8 mouse cellular contexts compared by ENCODE assay signal in genomic region chr17:24415011-24415410, GRCm38 (mm10). TPM values are rescaled to one million over a fixed set of nuclear protein-coding genes. Genes with fewer than 3 reads are reported as not detected.
DNase-seq lines count a peak whose midpoint lies in the region; ATAC-seq and TF ChIP-seq lines count a peak whose summit lies in the region.

No protein-coding gene starts in this region.

- H3K4me1 ChIP-seq in lung, embryonic 15.5 days: peaks cover 31% of the 10 kb centered on the region
- H3K4me1 ChIP-seq in embryonic fibroblast, embryonic 13.5 days (ENCODE audit: control insufficient read depth, insufficient read depth, low read length): peaks cover 10% of the 10 kb centered on the region; the same call in 1 of the 2 replicates
- H3K4me1 ChIP-seq in limb, embryonic 12.5 days (replicated peaks): peaks cover 24% of the 10 kb centered on the region
- H3K4me1 ChIP-seq in olfactory bulb, adult 2 months (ENCODE audit: control insufficient read depth, insufficient read depth, low read length): peaks cover 8% of the 10 kb centered on the region

- peak; percentile 15; the same call in 1 of the 2 replicates for ATAC-seq in lung, embryonic 15.5 days (ENCODE audit: borderline replicate concordance, extremely low read depth, low FRiP score, low TSS enrichment)
- ATAC-seq in limb, embryonic 12.5 days (ENCODE audit: insufficient number of reproducible peaks, insufficient read depth, low FRiP score, low TSS enrichment, low read depth): no peak; the same call in 1 of the 2 replicates

- no peak for TF ChIP-seq POLR2A in embryonic fibroblast, embryonic 13.5 days (IDR thresholded peaks at IDR 0.05; ENCODE audit: low read depth, low read length)
- TF ChIP-seq POLR2A in olfactory bulb, adult 2 months (IDR thresholded peaks at IDR 0.05; ENCODE audit: insufficient read depth, low read depth, low read length): no peak

- TF ChIP-seq CTCF in embryonic fibroblast, embryonic 13.5 days (IDR thresholded peaks at IDR 0.05; ENCODE audit: borderline replicate concordance, insufficient read depth, low read length): no peak
- no peak for TF ChIP-seq CTCF in olfactory bulb, adult 2 months (IDR thresholded peaks at IDR 0.05; ENCODE audit: insufficient read depth, low read depth, low read length)

- peak overlapping the region; percentile 92 for H3K27ac ChIP-seq in lung, embryonic 15.5 days
- H3K27ac ChIP-seq in embryonic fibroblast, embryonic 13.5 days (ENCODE audit: insufficient read depth, low read length): peak overlapping the region; percentile 89
- peak overlapping the region; percentile 95 for H3K27ac ChIP-seq in limb, embryonic 12.5 days
- H3K27ac ChIP-seq in olfactory bulb, adult 2 months (ENCODE audit: insufficient read depth, low read depth, low read length): no peak overlapping the region

- WGBS in lung, embryonic 15.5 days: under 1% methylated on average over 21 of the region's 21 CpGs
- under 1% methylated on average over 21 of the region's 21 CpGs for WGBS in limb, embryonic 12.5 days
- WGBS in olfactory bulb, adult 2 months: under 1% methylated on average over 21 of the region's 21 CpGs

- H3K4me3 ChIP-seq in lung, embryonic 15.5 days: peak overlapping the region; percentile 78
- H3K4me3 ChIP-seq in embryonic fibroblast, embryonic 13.5 days (ENCODE audit: insufficient read depth, low read length): peak overlapping the region; percentile 98
- H3K4me3 ChIP-seq in limb, embryonic 12.5 days (replicated peaks): peak overlapping the region; percentile 88
- H3K4me3 ChIP-seq in olfactory bulb, adult 2 months (ENCODE audit: insufficient read depth, low read depth, low read length): peak overlapping the region; percentile 75

- peaks cover 51% of the 10 kb centered on the region for H3K36me3 ChIP-seq in lung, embryonic 15.5 days
- peaks cover 54% of the 10 kb centered on the region for H3K36me3 ChIP-seq in limb, embryonic 12.5 days

- no peaks in the 10 kb centered on the region for H3K27me3 ChIP-seq in lung, embryonic 15.5 days
- no peaks in the 10 kb centered on the region for H3K27me3 ChIP-seq in limb, embryonic 12.5 days

- intact Hi-C loops in left cerebral cortex, postnatal 36 days (cut with DNase I): loop anchor here (10.0 kb wide), 1 partner anchor 250 kb away; the partner anchor contains the start of genes Amdhd2 and Atp6v0c

- no peaks in the 10 kb centered on the region for H3K9me3 ChIP-seq in lung, embryonic 15.5 days
- no peaks in the 10 kb centered on the region for H3K9me3 ChIP-seq in limb, embryonic 12.5 days

- H3K9ac ChIP-seq in lung, embryonic 15.5 days: peak overlapping the region; percentile 90
- H3K9ac ChIP-seq in limb, embryonic 12.5 days (replicated peaks): peak overlapping the region; percentile 93

- no peak for DNase-seq in lung, adult 18-20 months
- DNase-seq in left cerebral cortex, postnatal 36 days (ENCODE audit: low spot score in 2 of 2): no peak
- no peak for DNase-seq in adrenal gland, postnatal 14 days
- DNase-seq in gastrocnemius, adult 8-10 months (ENCODE audit: low spot score in 2 of 2): no peak

- H3K4me2 ChIP-seq in lung, embryonic 15.5 days: peak overlapping the region; percentile 85
- H3K4me2 ChIP-seq in limb, embryonic 12.5 days: peak overlapping the region; percentile 96

RNA-seq across cellular contexts. Expression of gene Rnps1, which starts 0.6 kb away (rescaled TPM):
- 258 and 262 TPM in 2 replicates for polyA plus RNA-seq in lung, embryonic 15.5 days (2015; fragmentation: Nextera tagmentation; extraction: Ambion mirVana)
- 123 and 134 TPM in 2 replicates for polyA plus RNA-seq in embryonic fibroblast, embryonic 13.5 days (2011; ENCODE audit: insufficient read length, low read depth, missing spikeins)
- polyA plus RNA-seq in limb, embryonic 12.5 days (2016; fragmentation: Nextera tagmentation; extraction: Ambion mirVana): 362 and 373 TPM in 2 replicates
- not detected in 2 replicates for polyA plus RNA-seq in olfactory bulb, adult 2 months (2012; ENCODE audit: insufficient read depth, insufficient read length, low replicate concordance, missing spikeins)
- total RNA-seq in left cerebral cortex, postnatal 36 days (2021): 100 to 1,000 TPM; 125 to 132 TPM
- 78.8 and 84.9 TPM in 2 replicates for total RNA-seq in adrenal gland, postnatal 14 days (2021)
- total RNA-seq in gastrocnemius, adult 8-10 months (2022): 10 to 100 TPM; 51.0 to 54.1 (median 52.4) TPM

RNA-seq across cellular contexts. Expression of gene Eci1, which starts 11.4 kb away (rescaled TPM):
- 90.4 and 90.6 TPM in 2 replicates for polyA plus RNA-seq in lung, embryonic 15.5 days (2015; fragmentation: Nextera tagmentation; extraction: Ambion mirVana)
- polyA plus RNA-seq in embryonic fibroblast, embryonic 13.5 days (2011; ENCODE audit: insufficient read length, low read depth, missing spikeins): 26.1 and 31.4 TPM in 2 replicates
- polyA plus RNA-seq in limb, embryonic 12.5 days (2016; fragmentation: Nextera tagmentation; extraction: Ambion mirVana): 95.6 and 102 TPM in 2 replicates
- polyA plus RNA-seq in olfactory bulb, adult 2 months (2012; ENCODE audit: insufficient read depth, insufficient read length, low replicate concordance, missing spikeins): not detected in 2 replicates
- total RNA-seq in left cerebral cortex, postnatal 36 days (2021): 10 to 100 TPM; 26.7 to 30.3 TPM
- total RNA-seq in adrenal gland, postnatal 14 days (2021): 505 and 573 TPM in 2 replicates
- total RNA-seq in gastrocnemius, adult 8-10 months (2022): 100 to 1,000 TPM; 133 to 159 (median 146) TPM

RNA-seq across cellular contexts. Expression of gene Dnase1l2, which starts 27.9 kb away (rescaled TPM):
- polyA plus RNA-seq in lung, embryonic 15.5 days (2015; fragmentation: Nextera tagmentation; extraction: Ambion mirVana): 1.9 and 2.0 TPM in 2 replicates
- polyA plus RNA-seq in embryonic fibroblast, embryonic 13.5 days (2011; ENCODE audit: insufficient read length, low read depth, missing spikeins): 2.5 and 2.8 TPM in 2 replicates
- polyA plus RNA-seq in limb, embryonic 12.5 days (2016; fragmentation: Nextera tagmentation; extraction: Ambion mirVana): 2.8 and 3.4 TPM in 2 replicates
- polyA plus RNA-seq in olfactory bulb, adult 2 months (2012; ENCODE audit: insufficient read depth, insufficient read length, low replicate concordance, missing spikeins): not detected in 2 replicates
- 1 to 10 TPM; 3.2 to 7.2 TPM for total RNA-seq in left cerebral cortex, postnatal 36 days (2021)
- 1.8 and 2.5 TPM in 2 replicates for total RNA-seq in adrenal gland, postnatal 14 days (2021)
- 1 to 10 TPM in 1 of 4 experiments, under 1 TPM in 3; 0.15 to 1.0 (median 0.79) TPM for total RNA-seq in gastrocnemius, adult 8-10 months (2022)

RNA-seq across cellular contexts. Expression of gene E4f1, which starts 55.1 kb away (rescaled TPM):
- polyA plus RNA-seq in lung, embryonic 15.5 days (2015; fragmentation: Nextera tagmentation; extraction: Ambion mirVana): 26.0 and 35.4 TPM in 2 replicates
- 11.9 and 14.8 TPM in 2 replicates for polyA plus RNA-seq in embryonic fibroblast, embryonic 13.5 days (2011; ENCODE audit: insufficient read length, low read depth, missing spikeins)
- 37.2 and 45.6 TPM in 2 replicates for polyA plus RNA-seq in limb, embryonic 12.5 days (2016; fragmentation: Nextera tagmentation; extraction: Ambion mirVana)
- polyA plus RNA-seq in olfactory bulb, adult 2 months (2012; ENCODE audit: insufficient read depth, insufficient read length, low replicate concordance, missing spikeins): not detected in 2 replicates
- total RNA-seq in left cerebral cortex, postnatal 36 days (2021): 10 to 100 TPM; 26.2 to 40.9 TPM
- total RNA-seq in adrenal gland, postnatal 14 days (2021): 16.2 and 19.4 TPM in 2 replicates
- 10 to 100 TPM; 13.6 to 14.6 (median 14.2) TPM for total RNA-seq in gastrocnemius, adult 8-10 months (2022)

RNA-seq across cellular contexts. Expression of gene Pgp, which starts 55.2 kb away (rescaled TPM):
- polyA plus RNA-seq in lung, embryonic 15.5 days (2015; fragmentation: Nextera tagmentation; extraction: Ambion mirVana): 56.2 and 57.4 TPM in 2 replicates
- polyA plus RNA-seq in embryonic fibroblast, embryonic 13.5 days (2011; ENCODE audit: insufficient read length, low read depth, missing spikeins): 21.1 and 21.5 TPM in 2 replicates
- 54.9 and 56.6 TPM in 2 replicates for polyA plus RNA-seq in limb, embryonic 12.5 days (2016; fragmentation: Nextera tagmentation; extraction: Ambion mirVana)
- polyA plus RNA-seq in olfactory bulb, adult 2 months (2012; ENCODE audit: insufficient read depth, insufficient read length, low replicate concordance, missing spikeins): not detected in 2 replicates
- 10 to 100 TPM; 60.4 to 75.1 TPM for total RNA-seq in left cerebral cortex, postnatal 36 days (2021)
- total RNA-seq in adrenal gland, postnatal 14 days (2021): 55.8 and 59.0 TPM in 2 replicates
- 10 to 100 TPM; 55.1 to 60.3 (median 60.2) TPM for total RNA-seq in gastrocnemius, adult 8-10 months (2022)

Comparison
In these comparisons a context has a peak if more than half of its experiments do, and no peak if none do; other contexts are left out.
1. RNA of gene Eci1, which starts 11.4 kb away (polyA plus RNA-seq): 95.6 to 102 TPM in limb, embryonic 12.5 days, 90.4 to 90.6 TPM in lung, embryonic 15.5 days and 26.1 to 31.4 TPM in embryonic fibroblast, embryonic 13.5 days; not detected in olfactory bulb, adult 2 months; every median in the first group is over 10 times any median in the second.
2. Peak in every context shown above with its lines, with median percentiles within 50 percentile points of each other: H3K4me3 ChIP-seq.